Mouse (Mus musculus) megakaryocyte, adult 5-6 weeks (primary cell): ENCODE measurements around the gene Sema4c. TPM values are rescaled to one million over a fixed set of nuclear protein-coding genes. Genes with fewer than 3 reads are reported as not detected.

Experiments used
- ATAC-seq: 2 replicates; pipeline ENCODE4 v1.8.0; 2016; ENCODE audit warnings: mild to moderate bottlenecking, inconsistent platforms; ENCODE audit not compliant: poor library complexity, severe bottlenecking
- total RNA-seq, 2 experiments: library from RNA; stranded (forward) in 1 of 2; stranded (reverse) in 1 of 2; fragments of 153-499, 151-499 nt in 1 of 2; fragments of 221-1000, 200-1000 nt in 1 of 2; gene quantifications; 2 replicates each; pipeline versions ENCODE4 v1.2.3 to v1.2.4; 2015 to 2017

Gene Sema4c
- total RNA-seq, 2 experiments from 2014 or later = 2.1 to 3.6 TPM

DNA sequence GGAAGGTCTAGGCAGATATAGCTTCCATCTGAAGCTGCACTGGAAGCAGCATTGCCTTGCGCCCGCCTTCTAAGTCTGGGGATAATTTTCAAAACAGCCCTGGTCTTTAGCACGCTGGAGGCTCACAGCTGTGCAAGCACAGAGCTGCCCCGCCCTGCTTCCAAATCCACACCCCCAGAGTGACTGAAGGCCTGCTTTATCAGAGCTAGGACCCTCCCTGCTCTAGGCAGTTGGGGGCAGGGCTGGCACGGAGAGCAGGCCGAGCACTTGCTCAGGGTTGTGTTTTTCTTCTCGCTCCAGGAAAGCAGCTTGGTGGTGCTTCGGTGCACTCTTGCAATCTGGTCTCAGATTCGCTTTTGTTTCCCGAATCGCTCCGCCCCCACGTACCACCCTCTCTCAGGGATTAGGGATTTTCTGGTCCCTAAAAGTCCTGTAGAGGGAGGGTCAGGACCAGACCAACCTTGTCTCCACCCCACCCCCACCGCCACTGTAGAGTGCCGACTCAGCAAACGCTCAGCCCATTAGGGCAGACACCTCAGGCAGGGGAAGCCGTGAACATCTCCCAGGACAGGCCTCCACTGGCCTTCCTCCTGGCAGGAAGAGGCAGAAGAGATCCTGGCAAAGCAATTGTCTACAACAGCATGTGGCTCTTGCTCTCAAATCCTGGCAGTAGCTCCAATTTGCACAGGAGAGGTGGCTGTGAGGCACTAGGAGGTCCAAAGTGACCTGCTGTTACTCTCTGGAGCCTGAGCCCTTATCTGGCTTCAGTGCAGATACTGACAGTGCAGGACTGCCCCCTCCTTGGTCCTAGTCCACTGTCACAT is 22.4 kb upstream of the Sema4c start:
- ATAC-seq = peak; percentile 33; the same call in 1 of the 2 replicates

DNA sequence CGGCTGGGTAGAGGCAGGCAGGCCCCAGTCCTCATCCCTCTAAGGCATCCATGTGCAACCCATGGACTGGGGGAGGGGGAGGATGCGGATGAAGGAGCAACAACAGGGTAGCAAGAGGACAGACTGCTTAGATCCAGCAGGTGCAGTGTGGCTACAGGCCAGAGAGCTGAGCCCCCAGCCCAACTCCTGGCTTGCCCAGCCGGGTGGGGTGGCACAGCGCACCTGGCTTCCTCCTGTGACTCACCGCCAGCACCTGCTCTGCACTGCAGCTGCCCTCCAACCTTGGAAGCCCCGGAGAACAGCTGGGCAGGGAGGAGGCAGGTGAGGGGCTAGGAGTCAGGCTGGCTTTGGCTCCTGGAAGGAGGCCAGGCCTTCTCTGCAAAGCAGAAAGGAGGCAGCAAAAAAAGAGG is 21.8 kb upstream of the Sema4c start:
- no peak for ATAC-seq

DNA sequence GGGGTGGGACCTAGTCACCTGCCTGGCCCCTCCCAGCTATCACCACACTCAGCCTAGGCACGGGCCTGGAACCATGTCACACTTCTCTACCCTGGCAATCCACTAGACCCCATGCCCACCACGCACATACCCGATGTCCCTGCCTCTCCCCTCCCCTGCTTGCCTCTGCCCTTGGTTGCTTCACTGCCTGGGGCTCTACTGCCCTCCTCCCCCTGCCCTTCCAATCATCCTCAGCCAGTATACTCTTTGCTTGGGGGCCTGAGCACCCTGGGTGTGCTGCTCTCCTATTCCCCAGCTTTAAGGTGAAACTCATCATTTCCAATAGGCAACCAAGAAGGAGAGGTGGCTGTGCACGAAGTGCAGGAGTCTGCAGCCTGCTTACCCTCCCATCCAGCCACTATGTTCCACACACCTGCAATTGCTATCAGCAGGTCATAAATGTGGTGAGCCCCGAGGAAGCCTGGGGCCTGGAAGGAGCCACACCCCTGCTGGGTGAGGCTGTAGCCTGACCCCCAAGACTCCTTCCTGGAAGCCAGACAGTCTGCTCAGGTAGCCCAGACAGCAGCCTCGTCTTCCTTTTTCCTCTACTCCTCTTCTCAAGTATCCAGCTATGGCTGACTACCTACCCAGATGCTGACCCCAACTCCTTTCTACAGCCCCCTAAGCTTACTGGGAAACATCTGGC is 19.0 kb upstream of the Sema4c start:
- no peak for ATAC-seq

DNA sequence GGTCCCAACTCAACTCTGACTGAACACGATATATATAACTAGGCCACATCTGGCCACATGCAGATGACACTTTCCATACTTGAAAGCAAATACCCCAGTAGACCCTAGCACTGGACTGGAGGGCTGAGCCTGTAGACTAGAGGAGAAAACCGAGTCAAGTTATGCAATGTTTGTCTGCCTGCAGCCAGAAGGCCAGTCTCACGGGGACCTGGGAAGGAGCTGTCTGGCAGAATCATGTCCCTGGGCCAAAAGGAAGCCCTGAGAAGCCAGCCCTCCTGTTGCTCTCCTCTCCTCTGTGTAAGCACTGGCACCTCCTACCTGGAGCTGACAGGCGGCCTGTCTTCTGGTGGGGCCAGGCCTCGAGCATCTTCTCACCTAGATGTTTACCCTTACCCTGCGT is 17.2 kb upstream of the Sema4c start:
- ATAC-seq = no peak

DNA sequence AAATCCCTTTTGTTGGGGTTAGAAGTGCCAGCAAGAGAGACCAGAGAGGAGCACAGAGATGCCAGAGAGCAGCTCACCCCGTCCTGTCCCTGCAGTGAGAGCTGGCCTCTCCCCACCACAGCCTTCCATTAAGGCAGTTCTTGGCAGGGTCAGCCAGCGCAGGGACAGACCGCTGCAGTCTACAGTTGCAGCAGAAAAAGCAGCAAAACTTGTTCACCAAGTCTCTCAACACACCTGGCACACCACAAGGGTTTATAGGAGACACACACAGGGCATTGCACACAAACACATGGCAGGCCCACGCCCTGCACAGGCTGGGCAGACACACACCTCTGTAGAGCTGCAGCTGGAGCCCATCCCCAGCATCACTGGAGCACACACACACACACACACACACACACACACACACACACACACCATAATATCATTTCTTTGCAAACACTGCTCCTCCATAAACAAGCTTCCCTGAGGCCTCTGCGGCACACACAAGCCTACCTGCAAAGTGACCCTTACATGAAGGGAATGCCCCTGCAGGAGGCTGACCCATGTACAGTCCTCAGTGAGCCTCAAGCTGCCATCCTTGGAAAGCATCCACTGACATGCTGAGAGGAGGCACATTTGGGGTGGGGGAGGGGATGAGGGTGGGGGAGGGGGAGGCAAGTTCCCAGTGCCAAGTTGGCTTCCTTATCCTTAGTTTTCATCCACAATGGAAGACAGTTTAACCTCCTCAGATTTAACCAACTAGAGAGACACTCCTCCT is 16.2 kb upstream of the Sema4c start:
- ATAC-seq = no peak

DNA sequence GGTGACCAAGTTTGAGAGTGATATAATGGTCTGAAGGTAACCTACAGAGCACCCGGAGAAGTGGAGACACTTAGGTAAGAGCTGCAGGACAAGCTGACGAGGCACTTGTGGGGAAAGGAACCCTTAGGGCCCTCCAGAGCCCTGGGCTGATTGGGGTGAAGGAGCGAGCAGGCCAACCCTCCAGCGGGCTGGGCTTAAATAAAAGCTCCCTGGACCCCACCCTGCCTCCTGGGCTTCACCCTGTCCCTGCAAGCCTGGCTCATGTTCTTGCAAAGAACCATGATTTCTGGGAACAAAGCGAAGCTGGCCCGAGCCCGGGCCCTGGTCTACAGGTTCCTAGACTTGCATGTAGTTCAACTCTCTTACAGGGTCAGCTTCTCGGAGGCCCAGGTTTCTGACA is 15.4 kb upstream of the Sema4c start:
- no peak for ATAC-seq

DNA sequence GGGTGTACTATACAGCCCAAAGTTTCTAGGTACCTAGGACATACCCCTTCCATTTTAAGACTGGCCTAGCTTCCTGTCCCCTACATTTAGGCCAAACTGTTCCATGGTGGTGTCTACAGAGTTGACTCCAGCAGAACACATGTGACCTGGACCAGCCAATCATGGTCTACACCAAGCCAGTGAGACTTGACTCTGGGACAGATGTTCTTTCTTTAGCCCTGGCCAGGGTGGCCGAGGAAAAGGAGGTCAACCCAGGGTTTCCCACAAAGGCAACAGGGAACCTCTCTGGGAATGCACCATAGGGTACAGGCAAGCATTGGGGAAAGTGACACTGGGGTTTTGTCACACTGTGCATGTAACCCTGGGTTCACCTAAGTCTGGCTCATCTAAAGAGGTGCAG is 14.6 kb upstream of the Sema4c start:
- no peak for ATAC-seq

DNA sequence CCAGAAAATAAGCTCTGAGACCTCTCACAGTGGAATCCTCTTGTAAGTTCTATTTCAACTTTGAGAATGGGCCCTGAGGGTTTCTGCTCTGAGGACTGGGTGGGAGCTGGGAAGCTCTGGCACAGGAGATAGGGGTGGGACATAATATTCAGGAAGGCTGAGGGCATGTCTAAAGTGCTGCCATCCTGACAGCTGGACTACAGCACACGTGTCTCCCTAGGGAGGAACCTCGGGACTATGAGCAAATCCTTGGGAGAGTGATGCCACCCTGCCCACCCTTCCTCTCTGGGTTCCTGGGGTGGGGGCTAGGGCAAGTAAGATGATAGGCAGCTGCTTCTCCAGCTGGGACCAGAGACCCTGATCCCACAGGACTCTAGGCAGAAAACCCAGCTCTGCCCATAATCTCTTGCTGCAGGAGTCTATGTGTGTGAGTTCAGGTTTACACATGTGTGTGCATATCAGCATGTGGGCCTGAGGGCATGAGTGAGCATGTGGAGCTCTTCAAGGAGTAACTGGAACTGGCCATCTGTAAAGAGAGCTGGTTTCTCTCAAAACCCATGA is 14.1 kb upstream of the Sema4c start:
- ATAC-seq = no peak

DNA sequence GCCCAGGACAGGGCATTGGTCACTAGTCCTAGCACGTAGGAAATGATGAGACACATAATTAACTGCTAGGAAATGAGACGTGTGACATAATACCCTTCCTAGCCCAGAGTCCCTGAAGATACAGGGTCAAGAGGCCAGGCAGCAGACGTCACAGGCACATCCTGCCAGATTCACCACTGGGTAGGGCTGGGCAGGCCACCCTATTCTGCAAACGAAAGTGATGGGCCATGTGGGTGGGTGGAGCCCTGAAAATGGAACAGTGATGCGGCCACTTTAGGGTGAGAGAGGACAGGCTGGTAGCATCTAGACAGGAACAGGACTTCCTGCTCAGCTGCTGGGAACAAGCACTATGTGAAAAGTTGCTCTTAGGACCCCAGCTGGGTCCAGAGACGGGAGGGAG is 13.5 kb upstream of the Sema4c start:
- ATAC-seq = peak; percentile 87

DNA sequence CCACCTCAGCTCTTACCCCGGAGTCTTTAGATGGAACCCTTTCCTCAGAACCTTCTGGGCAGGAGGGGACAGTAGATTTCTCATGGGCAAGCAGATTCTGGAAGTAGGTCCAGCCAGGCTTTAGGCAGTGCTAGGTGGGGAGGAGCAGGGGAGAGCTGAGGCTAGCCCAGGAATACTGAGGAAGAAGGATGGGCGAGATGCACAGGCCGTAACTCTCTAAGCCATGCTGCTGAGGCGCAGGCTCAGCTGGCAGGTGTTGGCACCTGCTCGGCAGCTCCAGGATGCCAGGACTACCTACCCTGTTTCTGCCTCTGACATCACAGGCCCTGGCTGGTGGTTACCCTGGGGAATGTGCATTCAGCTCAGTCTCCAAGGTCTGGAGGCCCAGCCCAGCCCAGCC is 12.2 kb upstream of the Sema4c start:
- ATAC-seq = no peak

DNA sequence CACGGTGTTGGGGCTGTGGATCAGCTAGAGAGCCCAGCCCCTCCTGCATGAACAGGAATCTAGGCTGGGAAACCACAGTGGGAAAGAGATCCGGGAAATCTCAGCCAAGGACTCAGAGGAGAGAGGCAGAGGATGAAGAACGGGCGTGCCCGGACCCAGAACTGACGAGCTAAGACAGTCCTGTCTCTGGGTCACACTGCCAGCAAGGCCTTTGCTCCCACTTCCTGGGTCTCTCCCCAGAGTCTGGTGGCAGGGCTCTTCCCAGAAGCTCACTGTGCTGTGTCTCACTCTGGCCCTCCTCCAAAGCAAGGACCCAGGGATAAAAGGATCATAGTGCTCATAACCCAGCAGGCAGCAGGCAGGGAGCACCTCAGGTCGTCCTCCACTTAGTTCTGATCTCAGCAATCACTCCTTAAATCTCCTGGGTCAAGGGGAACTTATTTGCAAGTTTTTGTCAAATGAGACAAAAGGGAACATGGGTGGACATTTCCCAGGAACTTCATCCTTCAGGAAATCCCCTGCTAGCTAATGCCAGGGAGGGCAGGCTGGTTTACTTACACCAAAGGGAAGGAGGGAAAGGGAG is 11.6 kb upstream of the Sema4c start:
- ATAC-seq = no peak

DNA sequence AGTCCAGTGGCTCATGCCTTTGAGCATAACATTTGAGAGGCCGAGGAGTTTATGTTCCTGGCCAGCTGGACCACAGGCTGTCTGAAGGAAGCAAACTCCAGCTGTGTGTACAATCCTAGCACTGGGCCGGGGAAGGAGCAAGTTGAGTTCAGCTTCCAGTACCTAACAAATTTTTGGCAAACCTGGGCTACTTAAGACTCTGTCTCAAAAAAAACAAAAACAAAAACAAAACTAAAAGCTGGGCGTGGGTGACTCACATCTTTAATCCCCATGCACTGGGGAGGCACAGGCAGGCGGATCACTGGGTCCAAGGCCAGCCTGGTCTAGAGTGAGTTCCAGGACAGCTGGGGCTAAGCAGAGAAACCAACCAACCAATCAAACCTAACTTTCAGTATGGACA is 10.6 kb upstream of the Sema4c start:
- ATAC-seq = no peak

DNA sequence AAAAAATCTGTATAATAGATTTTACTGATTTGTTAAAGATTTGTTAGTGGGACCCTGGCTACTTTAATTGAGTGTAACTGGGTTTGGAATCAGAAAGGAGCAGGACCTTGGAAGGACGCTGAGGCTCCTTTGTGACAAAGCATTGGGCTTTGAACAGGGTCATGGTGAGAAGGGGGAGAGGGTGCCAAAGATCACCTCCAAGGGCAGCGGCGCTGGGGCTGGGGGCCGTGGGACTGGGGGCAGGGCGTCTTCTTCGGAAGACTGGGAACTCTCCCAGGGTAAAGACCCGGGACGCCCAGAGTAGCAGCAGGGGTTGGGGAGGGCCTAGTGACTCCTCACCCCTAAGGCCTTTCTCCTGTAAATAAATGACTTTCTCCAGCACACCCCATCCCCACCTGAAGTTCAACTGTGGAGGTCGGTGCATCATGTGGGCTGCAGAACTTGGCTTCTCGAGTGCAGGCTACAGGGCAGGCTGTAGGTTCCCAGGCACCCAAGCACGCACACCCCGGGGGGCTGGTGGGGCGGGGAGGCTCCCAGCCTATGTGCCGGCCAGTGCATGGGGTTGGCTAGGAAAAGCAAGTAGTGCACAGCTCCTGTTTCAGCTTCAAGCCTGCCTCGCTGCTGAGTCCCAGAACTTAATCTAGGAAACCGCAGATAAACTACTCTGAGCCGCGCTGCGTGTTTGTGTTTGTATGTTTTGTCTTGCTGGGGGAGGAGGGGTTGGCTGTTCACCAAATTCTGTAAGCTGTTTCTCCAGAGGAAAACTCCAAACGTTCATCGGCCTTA is 9.9 kb upstream of the Sema4c start:
- ATAC-seq = no peak

DNA sequence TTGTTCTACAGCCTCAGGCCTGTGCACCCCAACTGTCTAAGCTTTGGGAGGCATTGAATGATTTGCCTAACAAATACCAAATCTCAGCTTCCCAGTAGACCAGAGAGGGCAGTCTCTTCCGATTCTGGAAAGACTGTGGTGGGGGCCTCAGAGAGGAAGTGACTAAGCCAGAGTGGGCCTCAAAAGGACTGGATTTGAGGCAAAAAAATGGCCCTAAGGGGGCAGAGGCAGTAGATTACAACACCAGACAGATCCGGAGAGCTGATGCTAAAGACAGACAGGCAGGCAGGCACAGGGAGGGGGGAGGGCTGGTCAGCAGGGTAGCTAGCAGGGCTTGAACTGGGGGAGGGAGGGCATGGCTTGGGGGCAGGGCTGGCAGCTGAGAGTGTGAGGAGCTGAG is 8.3 kb upstream of the Sema4c start:
- no peak for ATAC-seq

DNA sequence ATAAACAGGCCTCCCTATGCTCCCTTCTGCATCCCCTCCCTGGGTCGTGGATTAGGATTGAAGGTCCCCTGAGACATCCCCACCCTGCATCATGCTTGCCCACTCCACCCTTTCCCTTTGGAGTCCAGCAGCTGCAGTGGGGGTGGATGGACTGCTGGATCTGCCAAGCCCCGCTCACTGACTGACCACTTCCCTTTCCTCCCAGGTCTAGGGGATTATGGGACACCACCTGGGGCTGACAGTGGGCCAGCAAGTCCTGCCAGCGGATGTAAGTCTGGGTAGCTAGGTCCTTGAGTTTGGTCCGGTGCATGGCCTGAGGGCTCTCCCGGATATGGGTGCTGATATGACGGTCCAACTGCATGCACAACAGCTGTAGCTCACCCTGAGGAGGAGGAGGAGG is 6.0 kb upstream of the Sema4c start:
- 0 out of 2 replicates have a peak, but pooled peaks have one; percentile 17 for ATAC-seq

DNA sequence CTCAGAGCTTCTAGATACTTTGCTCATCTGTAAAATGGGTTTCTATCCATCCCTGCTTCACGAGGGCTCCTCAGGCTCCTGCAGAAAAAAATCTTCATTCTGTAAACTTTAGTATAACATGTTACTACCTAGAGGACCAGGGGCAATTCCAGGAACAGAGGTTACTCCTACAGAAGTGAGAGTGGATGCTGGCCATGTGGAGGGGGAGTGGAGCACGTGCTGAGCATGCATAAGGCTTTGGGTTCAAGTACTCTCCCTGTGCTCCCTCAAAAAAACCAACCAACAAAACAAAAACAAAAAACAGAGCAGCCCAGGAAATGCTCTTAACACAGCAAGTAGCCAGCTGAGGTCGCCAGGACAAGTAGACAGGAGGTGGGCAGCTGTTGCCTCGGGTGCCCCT is 5.5 kb upstream of the Sema4c start:
- ATAC-seq = no peak

DNA sequence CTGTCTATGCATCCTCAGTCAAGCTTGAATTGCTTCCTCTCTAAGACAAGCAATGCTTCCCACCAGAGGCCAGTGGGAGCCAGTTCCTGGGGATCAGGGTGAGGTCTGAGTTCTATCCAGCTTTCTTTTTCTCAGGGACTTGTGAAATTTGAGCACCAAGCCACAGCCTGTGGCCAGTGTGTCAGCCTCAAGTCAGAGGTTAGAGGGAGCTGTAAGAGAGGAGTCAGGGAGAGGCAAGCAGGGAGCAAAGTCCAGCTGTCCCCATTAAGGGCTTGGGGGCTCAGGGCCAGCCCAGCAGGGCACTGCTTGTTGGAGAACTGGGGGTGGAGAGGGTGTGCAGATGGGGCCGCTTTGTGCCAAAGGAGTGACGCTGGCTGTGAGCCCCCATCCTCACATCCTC is 5.0 kb upstream of the Sema4c start:
- ATAC-seq = no peak

DNA sequence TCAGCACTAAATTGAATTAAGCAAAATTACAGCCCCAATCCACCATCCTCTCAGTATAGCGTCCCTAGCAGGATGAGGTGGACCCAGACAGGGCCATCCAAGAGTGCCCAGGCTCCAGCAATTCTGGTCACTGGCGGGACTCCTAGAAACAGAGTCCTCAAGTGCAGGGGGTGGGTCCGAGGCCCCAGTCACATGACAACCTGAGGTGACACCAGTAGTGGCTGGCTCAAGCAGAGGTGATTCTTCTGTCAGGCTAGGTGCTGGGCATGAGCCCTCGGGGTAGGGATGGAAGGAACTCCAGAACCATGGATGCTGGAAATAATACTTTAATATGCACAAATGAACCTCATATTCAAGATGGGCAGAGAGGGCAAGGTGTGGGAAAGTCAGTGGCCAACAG is 4.2 kb upstream of the Sema4c start:
- no peak for ATAC-seq

DNA sequence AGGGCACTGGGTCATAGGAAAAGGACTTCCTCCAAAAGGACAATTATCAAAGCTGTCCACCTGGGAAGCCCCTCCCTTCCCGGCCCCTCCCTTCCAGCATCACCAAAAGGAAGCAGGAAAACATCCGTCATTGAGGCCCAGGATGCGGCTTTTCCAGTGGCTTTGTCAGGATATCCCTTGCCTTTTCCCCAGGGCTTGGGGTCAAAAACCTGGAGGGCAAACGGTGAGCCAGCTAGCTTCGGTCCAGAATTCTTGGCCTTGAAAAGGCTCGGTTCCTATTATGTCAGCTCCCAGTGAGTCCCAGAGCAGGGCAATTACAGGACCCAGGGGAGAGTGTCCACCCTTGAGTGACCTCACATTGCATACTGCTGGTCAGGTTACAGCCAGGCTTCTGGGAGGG is 2.8 kb upstream of the Sema4c start:
- ATAC-seq = no peak

DNA sequence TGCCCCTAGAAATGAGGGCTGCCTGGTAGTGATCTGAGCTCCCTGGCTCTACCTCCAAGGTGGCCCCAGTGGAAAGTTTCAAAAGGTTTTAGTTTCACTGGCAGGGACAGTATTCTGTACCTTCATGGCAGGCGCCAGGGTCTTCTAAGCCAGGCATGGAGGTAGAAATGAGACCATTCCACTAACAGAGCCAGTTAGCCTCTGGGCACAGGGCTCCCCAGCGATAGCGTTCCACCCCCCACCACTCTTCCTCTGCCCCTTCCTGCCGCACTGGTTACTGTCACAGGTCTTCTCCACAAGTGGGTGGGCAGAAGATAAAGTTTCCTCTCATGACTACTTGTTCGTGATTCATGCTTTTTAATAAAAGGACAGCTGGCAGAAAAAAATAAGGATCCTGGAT is 1.7 kb upstream of the Sema4c start:
- ATAC-seq = no peak
